Mouse (Mus musculus) granulocyte monocyte progenitor cell, adult 5-6 weeks (primary cell): Measurements from ENCODE around the gene 1700019N19Rik. TPM values are rescaled to one million over a fixed set of nuclear protein-coding genes. Genes with fewer than 3 reads are reported as not detected.

Source experiments
- ATAC-seq: replicated peaks from 2 replicates; pipeline ENCODE4 v1.8.0; 2016; ENCODE audit warnings: mild to moderate bottlenecking, moderate TSS enrichment, inconsistent platforms; ENCODE audit not compliant: poor library complexity, severe bottlenecking
- total RNA-seq, 2 experiments: library from RNA; stranded (forward) in 1 of 2; stranded (reverse) in 1 of 2; fragments of 200-712, 200-1000 nt in 1 of 2; fragments of >200 nt in 1 of 2; fragmentation: Nextera tagmentation in 1 of 2; gene quantifications; 2 replicates each; pipeline ENCODE4 v1.2.3; 2014 to 2017

1700019N19Rik gene
- total RNA-seq, 2 experiments from 2014 or later = not detected

DNA sequence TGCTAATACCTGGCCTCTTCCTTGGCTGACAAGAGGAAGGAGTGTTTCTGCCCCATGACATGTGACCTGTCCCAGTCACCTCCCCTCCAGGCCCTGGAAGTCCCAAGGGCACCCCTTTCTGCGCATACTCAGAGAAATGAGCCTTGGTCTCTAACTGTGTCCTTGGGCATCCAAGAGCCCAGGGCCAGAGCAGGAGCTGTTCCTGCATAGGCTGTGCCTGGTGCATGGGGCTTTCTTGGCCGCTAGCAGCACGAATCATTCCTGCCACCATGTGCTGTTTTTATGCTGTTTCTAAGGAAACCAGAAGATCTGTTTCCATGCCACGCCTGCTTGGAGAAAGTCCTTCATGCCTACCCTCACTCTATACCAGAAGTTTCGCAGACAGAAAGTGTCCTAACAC lies 16.3 kb upstream of the 1700019N19Rik start:
- no peak for ATAC-seq

DNA sequence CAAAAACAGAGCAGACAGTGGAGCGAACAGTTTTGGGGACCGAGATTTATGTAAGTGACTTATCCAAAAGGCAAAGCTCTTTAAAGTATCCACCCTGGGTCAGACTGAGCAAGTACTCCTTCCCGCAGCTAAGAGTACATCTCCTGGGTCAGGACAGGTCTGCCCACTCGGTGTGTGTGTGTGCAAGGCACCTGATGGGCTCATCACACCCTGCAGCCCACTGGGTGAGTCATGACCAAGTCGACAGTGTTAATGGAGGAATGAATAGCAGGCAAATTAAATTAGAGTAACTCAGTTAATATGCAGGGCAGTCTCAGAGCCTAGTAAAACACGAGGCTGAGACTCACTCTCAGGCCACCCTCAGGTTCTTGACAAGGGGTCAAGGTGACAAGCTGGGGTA lies 14.6 kb upstream of the 1700019N19Rik start:
- no peak for ATAC-seq

DNA sequence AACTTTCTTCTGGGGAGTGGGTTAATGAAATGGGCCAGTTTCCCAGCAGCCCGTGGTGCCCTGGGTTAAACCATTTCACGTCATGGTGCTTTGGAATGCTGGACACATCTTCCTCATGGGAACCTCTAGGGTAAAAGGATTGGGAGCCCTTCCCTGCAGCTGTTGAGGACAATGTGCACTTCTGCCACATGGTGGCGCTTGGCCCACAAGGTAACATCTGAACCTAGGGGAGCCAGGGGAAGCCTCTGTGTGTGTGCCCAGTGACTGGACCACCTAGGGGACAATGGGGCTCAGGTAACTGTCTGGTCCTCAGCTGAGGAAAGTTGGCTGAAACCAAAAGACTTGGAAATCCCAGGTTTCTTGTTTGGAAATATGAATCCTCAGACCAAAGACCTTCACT lies 12.1 kb upstream of the 1700019N19Rik start:
- peak; percentile 71 for ATAC-seq

DNA sequence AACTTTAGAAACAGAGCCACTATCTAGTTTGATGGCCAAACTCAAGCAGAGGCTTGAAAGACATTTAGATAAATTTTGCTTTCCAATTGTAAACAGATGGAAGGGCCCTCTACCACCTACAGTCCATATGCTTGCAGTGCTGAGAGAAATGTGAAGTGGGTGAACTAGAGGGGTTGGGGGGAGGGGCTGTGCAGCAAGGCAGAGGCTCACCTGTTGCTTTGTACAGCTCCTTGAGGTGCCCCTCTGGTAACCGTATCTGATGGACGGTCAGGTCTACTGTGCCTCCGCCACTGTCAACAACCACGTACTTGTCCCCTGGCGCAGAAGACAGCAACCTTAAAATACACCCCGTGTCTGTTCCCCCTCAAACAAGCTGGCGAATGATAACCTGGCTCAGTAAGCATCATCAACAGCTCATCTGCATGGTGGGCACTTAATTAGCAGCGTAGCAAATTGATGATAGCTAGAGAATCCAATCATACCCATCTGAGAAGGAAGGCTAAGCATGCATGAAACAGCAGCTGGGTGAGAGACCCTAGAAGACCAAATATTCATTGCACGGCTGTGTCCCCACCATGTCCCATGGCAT lies 11.0 kb upstream of the 1700019N19Rik start:
- ATAC-seq = no peak

DNA sequence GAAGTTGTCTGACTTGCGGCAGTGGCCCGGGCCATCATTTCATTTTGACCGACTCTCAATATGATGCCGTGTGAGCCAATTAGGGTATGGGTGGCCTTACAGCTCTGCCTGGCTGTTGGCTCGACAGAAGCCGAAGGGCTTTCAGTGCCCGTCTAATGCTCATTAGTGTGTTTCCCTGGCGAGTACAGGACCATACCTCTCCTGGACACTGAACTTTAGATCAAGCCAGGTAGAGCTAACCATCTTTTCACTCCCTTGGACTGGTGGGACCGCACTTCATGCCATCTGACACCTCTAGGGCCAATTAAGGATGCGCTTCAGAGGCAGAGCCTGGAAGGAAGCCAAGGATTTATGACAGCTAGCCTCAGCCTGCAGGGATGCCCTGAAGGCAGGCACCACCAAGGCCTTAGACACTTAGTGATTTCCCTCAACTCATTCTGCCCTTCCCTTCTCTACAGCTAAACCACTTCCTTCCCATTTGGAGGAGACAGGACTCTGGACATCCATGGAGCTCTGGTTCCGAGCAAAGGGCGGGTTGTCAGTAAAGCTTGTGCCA lies 931 bp upstream of the 1700019N19Rik start:
- ATAC-seq = no peak

DNA sequence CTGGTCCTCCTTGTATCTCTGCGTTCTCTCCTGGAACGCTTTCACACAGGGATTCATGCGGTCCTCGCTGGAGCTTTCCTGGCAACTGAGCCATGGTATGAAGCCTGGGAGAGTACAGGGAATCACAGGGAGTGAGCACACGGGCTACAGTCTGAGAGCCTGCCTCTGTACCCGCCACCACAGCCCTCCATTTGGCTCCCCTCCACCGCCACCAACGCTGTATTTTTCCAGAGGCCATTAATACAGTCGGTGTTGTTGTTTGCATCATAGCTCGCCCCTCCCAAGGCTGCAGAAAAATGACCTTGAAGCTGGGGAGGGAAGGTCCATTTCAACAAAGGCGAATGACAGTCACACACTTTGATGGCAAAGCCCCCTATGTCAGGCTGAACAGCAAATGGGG lies 5.1 kb downstream of the 1700019N19Rik start:
- no peak for ATAC-seq

DNA sequence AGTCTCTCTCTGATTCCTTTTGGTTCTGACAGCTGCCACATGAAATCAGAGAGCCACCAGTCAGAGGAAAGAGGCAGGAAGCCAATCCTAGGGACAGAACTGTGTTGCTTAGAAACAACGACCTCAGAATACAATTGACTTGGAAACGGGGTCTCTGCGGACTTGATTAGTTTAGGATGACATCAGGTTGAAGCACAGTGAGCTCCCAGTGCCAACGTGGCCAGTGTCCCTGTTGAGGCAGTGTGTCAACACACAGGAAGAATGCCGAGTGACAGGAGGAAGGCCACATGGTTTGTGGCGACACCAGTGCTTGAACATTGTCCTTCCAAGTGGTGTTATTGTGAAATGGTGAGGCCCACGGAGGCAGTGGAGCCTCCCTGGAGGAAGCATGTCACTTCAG lies 10.3 kb downstream of the 1700019N19Rik start:
- peak; percentile 98 for ATAC-seq

DNA sequence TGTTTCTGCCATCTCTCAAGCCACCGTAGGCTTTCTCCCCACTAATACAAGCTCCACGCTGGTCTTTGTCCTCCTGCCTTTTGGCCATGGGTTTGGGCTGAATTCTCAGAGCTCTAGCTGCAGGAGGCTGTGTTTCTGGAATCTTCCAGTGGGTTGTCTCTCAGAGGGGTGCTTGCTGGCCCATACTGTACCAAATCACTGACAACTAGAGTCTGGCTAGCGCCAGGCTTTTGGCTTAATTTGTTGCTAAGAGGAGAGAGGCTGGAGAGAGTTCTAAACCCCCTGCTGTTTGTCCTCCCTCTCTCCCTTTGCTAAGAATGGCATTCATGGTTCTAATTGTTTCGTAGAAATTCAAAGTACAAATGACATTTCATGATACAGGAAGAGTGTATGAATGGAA lies 12.7 kb downstream of the 1700019N19Rik start:
- ATAC-seq = no peak

DNA sequence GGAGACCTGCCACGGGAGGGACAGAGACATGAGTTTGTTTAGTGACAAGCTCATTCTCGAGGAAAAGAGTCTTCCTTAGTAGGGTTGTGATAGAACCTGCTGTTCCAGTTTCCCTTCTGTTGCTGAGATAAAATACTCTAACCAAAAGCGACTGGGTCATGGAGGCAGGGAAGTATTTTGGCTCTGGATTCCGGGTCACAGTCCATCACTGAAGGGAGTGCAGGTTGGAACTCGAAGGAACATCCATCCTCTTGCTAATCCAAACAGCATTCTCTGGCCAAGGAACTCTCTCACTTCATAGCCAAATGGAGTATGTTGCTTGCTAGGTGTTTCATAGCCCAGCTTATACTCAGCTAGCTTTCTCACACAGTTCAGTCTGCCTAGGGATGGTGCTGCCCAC lies 17.8 kb downstream of the 1700019N19Rik start:
- ATAC-seq = no peak

DNA sequence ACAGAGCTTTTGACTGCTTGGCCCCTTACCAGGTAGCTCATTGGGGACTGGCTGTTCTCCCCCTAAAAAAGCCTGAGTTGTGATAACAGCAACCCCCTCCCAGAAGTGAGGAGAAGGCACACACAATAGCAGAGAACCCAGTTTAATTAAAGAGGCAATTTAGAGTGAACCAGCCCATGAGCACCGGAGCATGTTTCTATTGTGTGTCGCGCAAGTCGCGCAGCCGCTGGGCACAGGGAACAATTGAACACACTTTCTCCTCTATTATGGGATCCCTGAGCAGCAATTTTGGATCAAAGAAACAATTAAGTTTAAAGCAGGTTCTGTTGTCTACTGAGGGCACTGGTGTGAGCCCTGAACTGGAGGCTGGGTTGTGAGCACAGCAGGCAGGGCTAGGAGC lies 26.9 kb downstream of the 1700019N19Rik start:
- no peak for ATAC-seq

DNA sequence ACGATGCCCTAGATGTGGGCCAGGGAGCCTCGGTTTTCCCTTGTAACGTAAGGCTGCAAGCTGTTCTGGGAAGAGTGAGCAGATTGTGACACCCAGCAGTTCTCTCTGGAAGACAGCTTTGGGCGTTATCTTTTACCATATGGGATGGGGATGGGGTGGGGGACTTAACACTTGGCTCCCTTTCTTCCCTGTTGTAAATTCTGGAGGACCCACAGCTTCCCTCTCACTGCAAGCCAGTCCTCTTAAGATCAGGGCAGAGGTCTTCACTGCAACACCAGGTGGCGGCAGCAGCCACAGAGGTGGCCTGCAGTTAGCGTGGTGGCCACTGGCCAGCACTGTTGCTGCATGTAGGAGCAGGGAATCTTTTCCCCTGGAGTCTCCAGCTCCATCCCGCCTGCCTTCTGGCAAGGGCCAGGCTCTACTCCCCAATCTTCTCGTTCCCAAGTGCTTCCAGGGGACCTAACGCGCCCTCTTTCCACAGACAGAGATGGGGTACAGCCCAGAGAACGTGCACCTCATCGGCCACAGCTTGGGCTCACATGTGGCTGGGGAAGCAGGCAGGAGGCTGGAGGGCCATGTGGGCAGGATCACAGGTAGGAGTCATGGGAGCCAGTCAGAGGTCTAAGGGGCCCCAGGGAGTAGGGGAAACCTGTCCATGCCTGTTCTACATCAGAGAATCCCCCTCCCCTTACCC lies 31.3 kb downstream of the 1700019N19Rik start:
- ATAC-seq = peak; percentile 55

DNA sequence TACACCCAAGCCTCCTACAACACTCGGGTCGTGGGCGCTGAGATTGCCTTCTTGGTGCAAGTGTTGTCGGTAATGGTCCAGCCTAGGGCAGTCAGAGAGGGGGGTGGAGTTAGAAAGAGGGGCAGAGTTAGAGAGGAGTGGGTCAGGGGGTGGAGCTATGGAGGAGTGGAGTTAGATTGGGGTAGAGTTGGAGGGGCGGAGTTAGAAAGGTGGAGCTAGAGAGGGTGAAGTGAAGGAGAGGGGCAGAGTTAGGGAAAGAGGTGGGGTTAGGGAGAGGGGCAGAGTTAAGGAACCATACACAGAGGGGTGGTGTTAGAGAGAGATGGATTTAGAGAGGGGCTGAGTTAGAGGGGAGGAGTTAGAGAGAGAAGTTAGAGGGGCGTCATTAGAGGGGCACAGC lies 31.9 kb downstream of the 1700019N19Rik start:
- no peak; the same call in 1 of the 2 replicates for ATAC-seq

DNA sequence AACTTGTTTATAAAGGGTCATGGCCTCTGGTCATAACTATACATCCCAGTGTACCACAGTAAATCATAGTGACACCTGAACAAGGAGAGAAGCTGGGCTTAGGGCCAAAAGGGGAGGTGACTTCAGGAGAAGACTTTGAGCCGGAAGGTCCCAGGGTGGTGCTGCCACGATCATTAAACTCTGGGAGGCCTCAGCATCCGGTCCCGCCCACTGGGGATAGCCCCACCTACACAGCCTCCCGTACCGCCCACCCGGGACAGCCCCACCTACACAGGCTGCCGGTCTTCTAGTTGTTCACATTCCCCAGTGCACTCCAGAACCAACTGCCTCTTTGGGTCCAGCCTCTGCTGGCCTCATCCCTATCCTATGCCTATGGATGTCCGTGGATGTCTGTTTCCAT lies 34.8 kb downstream of the 1700019N19Rik start, which contains the start of gene Pnliprp2:
Gene Pnliprp2 (plus strand): TSS at position 297 of the 400 bp plus-strand sequence.
- no peak for ATAC-seq

DNA sequence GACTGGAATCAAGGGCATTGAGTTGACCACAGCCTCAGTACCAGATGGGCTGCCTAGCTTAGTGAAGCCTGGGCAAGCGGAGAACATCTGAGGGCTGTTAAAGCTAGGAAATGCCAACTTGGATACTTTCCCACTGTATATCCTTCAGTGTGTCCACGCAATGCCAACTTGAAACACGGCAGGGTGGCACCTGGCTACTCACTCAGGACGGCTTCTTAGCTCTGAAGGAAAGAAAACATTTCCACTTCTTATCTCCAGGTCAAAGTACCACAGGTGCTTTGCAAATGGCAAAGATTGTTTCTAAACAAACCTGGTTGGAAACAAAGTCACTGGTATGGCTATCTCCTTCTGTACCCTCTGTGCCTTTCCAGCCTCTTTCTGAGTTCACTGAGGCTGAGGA lies 35.4 kb downstream of the 1700019N19Rik start:
- no peak for ATAC-seq

DNA sequence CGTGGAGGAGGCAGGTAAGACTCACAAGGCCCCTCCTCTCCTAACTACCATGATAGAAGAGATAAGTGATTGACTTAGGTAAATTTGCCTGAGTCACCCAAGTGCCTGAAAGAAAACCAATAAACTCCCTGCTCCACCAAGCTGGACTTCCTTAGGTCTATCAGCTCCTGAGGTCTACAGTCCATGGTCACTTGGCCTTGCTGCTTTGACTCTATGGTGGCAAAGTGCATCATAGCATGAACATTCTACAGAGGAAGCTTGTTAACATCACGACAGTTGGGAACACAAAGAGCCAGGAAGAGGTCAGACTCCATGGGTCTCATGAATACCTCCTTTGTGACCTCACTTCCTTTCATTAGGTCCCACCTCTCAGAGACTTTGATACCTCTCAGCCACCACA lies 42.8 kb downstream of the 1700019N19Rik start:
- no peak for ATAC-seq

DNA sequence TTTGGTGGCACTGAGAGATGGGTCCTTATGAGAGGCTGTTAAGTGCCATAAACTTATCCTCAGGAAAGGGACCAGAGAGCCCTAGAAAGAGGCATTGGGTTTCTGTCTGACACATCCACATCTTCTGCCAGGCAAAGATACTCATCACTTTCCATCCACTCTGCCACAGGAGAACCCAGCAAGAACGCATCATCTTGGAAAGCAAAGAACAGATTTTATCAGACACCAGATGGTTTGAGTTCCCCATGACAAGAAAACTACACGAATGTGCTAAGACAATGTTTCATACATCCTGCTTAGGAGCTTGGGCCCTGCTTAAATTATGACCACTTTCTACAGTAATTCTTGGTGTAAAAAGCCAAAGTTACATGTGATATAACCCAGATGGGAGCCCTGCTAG lies 43.4 kb downstream of the 1700019N19Rik start:
- ATAC-seq = no peak

DNA sequence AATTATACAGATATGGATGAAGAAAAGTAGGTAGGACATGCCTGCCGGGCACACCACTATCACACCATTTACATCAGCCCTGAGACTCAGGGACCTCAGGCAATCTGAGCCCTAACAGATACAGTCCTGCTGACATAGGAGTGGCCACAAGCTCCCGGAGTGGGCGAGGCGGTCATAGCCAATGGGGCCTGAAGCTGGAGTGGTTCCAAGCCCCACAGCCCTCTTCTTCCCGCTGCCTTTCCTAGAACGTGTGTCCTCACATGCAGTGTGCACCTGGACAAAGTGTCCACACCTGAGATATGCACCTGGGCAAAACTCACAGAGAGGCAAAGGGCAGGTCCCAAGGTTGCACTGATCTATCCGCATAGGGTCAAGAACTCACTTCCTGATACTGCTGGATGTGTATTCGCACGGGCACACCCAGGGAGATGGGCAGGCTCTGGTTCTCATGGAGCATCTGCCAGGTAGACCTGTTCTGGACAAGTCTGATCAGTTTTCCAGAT lies 46.7 kb downstream of the 1700019N19Rik start:
- no peak for ATAC-seq

DNA sequence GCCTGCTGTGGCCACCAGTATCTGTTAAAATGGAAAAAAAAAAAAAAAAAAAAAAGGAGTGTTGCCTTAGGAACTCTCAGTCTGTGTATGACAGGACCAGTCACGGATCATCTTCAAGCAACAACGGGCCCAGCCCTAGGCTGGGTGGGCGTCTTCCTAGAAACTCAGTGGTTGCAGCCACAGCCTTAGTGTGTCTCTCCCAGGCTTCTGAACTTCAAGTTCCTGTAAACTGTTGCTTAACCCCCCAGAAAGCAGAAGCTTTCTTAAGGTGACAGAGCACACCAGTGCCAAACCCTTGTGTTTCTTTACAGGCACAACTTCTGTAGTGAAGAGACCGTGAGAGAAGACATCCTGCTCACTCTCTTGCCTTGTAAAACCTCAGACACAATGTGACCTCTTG lies 50.5 kb downstream of the 1700019N19Rik start:
- peak; percentile 77 for ATAC-seq

DNA sequence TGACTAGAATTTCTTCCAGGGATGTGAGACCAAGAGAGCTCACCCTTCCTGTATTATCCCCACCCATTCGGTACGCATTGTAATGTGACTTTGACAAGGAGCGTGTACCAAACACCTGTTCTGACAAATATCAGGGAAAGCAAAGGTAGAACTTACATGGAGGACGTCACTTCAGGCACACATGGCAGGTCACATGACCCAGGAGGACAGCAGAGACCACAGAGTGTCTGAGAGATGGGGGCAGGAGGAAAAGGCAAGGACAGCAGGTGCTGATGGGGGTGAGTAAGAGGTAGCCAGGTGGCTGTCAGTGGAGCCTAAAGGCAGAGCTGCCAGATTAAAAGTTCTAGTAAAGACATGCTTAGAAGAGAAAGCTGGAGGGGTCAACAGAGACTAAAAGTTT lies 51.5 kb downstream of the 1700019N19Rik start:
- no peak for ATAC-seq

DNA sequence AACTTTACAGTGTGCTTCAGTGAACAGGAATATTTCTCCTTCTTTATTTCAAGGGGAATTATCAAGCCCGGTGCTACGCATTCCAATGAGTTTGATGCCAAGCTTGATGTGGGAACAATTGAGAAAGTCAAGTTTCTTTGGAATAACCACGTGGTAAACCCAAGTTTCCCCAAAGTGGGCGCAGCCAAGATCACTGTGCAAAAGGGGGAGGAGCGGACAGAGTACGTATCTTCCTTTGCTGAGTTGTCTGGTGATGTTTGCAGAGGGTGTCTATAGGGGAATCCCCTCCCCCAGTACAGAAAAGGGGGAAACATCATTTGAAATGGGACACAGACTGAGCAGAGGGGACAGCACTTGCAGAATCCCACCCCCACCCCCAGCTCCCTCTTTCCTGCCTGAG lies 53.2 kb downstream of the 1700019N19Rik start:
- ATAC-seq = no peak

DNA sequence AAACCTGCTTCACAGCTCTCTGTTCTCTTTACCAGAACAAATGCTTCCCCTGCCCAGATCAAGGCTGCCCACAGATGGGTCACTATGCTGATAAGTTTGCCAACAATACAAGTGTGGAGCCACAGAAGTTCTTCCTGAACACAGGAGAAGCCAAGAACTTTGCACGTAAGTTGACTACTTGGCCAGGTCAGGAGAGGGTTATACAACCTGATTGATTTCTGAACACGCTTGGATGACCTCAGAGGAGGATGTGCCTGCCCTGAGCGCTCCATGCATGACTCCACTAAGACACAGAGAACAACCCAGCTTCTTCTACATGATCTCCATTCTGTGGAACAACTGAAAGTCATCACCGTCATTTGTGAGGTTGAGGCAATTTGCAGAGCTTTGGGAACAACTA lies 56.1 kb downstream of the 1700019N19Rik start:
- ATAC-seq = no peak
